In genomic region chr13:28690511-28691160, GRCm38 (mm10) we compare ENCODE assay signal across 12 mouse cellular contexts.
DNase-seq lines count a peak whose midpoint lies in the region; ATAC-seq and TF ChIP-seq lines count a peak whose summit lies in the region.
"Had no signal": no experiment of that assay in that cellular context is flagged by ENCODE, and none has a peak within 500 bp of the region (broad histone marks: within the 10 kb centered on the region; RNA-seq: fewer than 3 reads in every experiment).

No protein-coding gene starts in this region.

- H3K4me2 ChIP-seq in hindbrain, postnatal 0 days (ENCODE audit: low read depth, low read length) = no peak overlapping the region
- no peak overlapping the region for H3K4me2 ChIP-seq in limb, embryonic 12.5 days

- H3K4me3 ChIP-seq in hindbrain, embryonic 10.5 days = no peak overlapping the region
- no peak overlapping the region for H3K4me3 ChIP-seq in hindbrain, postnatal 0 days (ENCODE audit: low read length)
- no peak overlapping the region for H3K4me3 ChIP-seq in limb, embryonic 12.5 days (replicated peaks)
- no peak overlapping the region for H3K4me3 ChIP-seq in layer of hippocampus, adult 2 months
- H3K4me3 ChIP-seq: left cerebral cortex, adult 2 months had no signal

- no peak overlapping the region for H3K9ac ChIP-seq in hindbrain, postnatal 0 days (replicated peaks; ENCODE audit: low read length)
- H3K9ac ChIP-seq in limb, embryonic 12.5 days (replicated peaks) = no peak overlapping the region

- H3K36me3 ChIP-seq in hindbrain, embryonic 10.5 days = no peaks in the 10 kb centered on the region
- no peaks in the 10 kb centered on the region for H3K36me3 ChIP-seq in hindbrain, postnatal 0 days (ENCODE audit: insufficient read depth, low read length)
- 0 out of 2 replicates have a peak, but pooled peaks cover 6% of the 10 kb centered on the region for H3K36me3 ChIP-seq in limb, embryonic 12.5 days

- peak; percentile 37 for DNase-seq in hindbrain, embryonic 10.5 days (ENCODE audit: low spot score)
- DNase-seq in hindbrain, postnatal 0 days (ENCODE audit: low spot score) = no peak
- DNase-seq in Muller cell, postnatal 12 days (ENCODE audit: inconsistent ontology term) = peak; percentile 72
- DNase-seq in fibroblast of lung, adult 2 months (ENCODE audit: low read depth) = peak; percentile 26
- no peak for DNase-seq in thymus, adult 18-20 months
- no peak for DNase-seq in layer of hippocampus, adult 2 months (ENCODE audit: low spot score in 2 of 2)
- DNase-seq in frontal cortex, adult 2 months (ENCODE audit: extremely low spot score in 1 of 2, low spot score in 1 of 2) = no peak
- DNase-seq: cerebellum, postnatal 25 days; right cerebral cortex, postnatal 14 days had no signal

- H3K4me1 ChIP-seq in hindbrain, embryonic 10.5 days (replicated peaks) = peaks cover 27% of the 10 kb centered on the region
- H3K4me1 ChIP-seq in hindbrain, postnatal 0 days (ENCODE audit: insufficient read depth, low read length) = no peaks in the 10 kb centered on the region
- peaks cover 63% of the 10 kb centered on the region for H3K4me1 ChIP-seq in limb, embryonic 12.5 days (replicated peaks)

- H3K27me3 ChIP-seq in hindbrain, embryonic 10.5 days (ENCODE audit: insufficient read depth, poor library complexity, severe bottlenecking) = no peaks in the 10 kb centered on the region
- no peaks in the 10 kb centered on the region for H3K27me3 ChIP-seq in hindbrain, postnatal 0 days (ENCODE audit: insufficient read depth, low read length)
- H3K27me3 ChIP-seq in limb, embryonic 12.5 days = no peaks in the 10 kb centered on the region

- H3K9me3 ChIP-seq in hindbrain, embryonic 10.5 days = no peaks in the 10 kb centered on the region
- no peaks in the 10 kb centered on the region for H3K9me3 ChIP-seq in hindbrain, postnatal 0 days (ENCODE audit: low read length)
- no peaks in the 10 kb centered on the region for H3K9me3 ChIP-seq in limb, embryonic 12.5 days

- peak overlapping the region; percentile 59 for H3K27ac ChIP-seq in hindbrain, embryonic 10.5 days
- H3K27ac ChIP-seq in hindbrain, postnatal 0 days = no peak overlapping the region
- H3K27ac ChIP-seq in limb, embryonic 12.5 days = peak overlapping the region; percentile 91
- no peak overlapping the region for H3K27ac ChIP-seq in layer of hippocampus, adult 2 months
- H3K27ac ChIP-seq: left cerebral cortex, adult 2 months had no signal

- WGBS in hindbrain, embryonic 10.5 days = 78% methylated on average over 5 of the region's 5 CpGs
- 62% methylated on average over 5 of the region's 5 CpGs for WGBS in hindbrain, postnatal 0 days
- WGBS in limb, embryonic 12.5 days = 14% methylated on average over 5 of the region's 5 CpGs

- ATAC-seq in hindbrain, postnatal 0 days = no peak
- ATAC-seq in limb, embryonic 12.5 days (ENCODE audit: insufficient number of reproducible peaks, insufficient read depth, low FRiP score, low TSS enrichment, low read depth) = peak; percentile 93
- ATAC-seq: CD4-positive, CD25-positive, alpha-beta regulatory T cell, adult 4 months had no signal

- TF ChIP-seq CTCF in hindbrain, postnatal 0 days (IDR thresholded peaks at IDR 0.05; ENCODE audit: low read depth) = no peak
- no peak for TF ChIP-seq CTCF in layer of hippocampus, adult 2 months (conservative IDR thresholded peaks at IDR 0.05)

Comparison
In these comparisons a context has a peak if more than half of its experiments do, and no peak if none do; other contexts are left out.
1. DNase-seq: peak in hindbrain, embryonic 10.5 days (single experiment), Muller cell, postnatal 12 days (single experiment) and fibroblast of lung, adult 2 months (single experiment); none in hindbrain, postnatal 0 days (single experiment), thymus, adult 18-20 months (0 of 2), layer of hippocampus, adult 2 months (0 of 2) and frontal cortex, adult 2 months (0 of 2).
2. H3K27ac ChIP-seq: peak in hindbrain, embryonic 10.5 days (single experiment) and limb, embryonic 12.5 days (single experiment); none in hindbrain, postnatal 0 days (single experiment) and layer of hippocampus, adult 2 months (single experiment).